Mouse (Mus musculus): ENCODE results near the gene Coq10b. TPM values are rescaled to one million over a fixed set of nuclear protein-coding genes. Genes with fewer than 3 reads are reported as not detected.
"Not testable (repeated sequence)": the region's sequence is repeated elsewhere in the genome, so short reads cannot be mapped to it uniquely, and the experiment has no call there.

The Coq10b gene
- total RNA-seq (2021), result 10 to 100 TPM; 32.2 to 34.1 TPM
- long read RNA-seq, experiment 1, transcript Coq10b-201 (5 exons, 1,733 nt), result major isoform, 28 of 33 reads
- long read RNA-seq, experiment 1, partial matches to known transcripts, result 1 of 33 reads
- long read RNA-seq, experiment 1, other reads (novel, unspliced or antisense), result 4 of 33 reads
- long read RNA-seq, experiment 2, transcript Coq10b-201 (5 exons, 1,733 nt), result major isoform, 24 of 26 reads
- long read RNA-seq, experiment 2, partial matches to known transcripts, result 0 of 26 reads
- long read RNA-seq, experiment 2, other reads (novel, unspliced or antisense), result 2 of 26 reads

- DNase-seq (ENCODE audit: low spot score in 2 of 2), result peak; percentile 100
Measured at GRCm38 (mm10) chr1:55052355-55052953, at the start of gene Coq10b. Gene Coq10b, plus strand, starts transcription at chr1:55052770.

- DNase-seq (ENCODE audit: low spot score in 2 of 2), result not testable (repeated sequence)
Measured at GRCm38 (mm10) chr1:55008313-55008712, 44.3 kb upstream of the Coq10b start.

GRCm38 (mm10) chr1:55012513-55012912 lies 40.1 kb upstream of the Coq10b start:
- DNase-seq (ENCODE audit: low spot score in 2 of 2), result no peak

DNA sequence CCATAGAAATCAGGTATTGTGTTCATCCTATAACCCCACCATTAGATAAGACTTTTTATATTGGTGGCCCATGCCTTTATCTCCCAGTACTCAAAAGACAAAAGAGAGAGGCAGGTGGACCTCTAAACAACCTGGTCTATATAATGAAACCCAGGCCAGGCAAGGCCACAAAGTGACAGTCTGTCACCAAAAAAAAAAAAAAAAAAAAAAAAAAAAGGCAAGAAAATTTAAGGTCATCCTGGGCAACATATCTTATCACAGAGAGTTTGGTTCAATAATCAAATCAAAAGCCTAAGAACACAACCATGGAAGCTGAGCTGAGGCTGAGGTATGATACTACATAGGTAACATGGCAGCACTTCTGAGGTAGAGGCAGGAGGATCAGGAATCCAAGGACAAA lies 30.7 kb upstream of the Coq10b start:
- no peak for DNase-seq (ENCODE audit: low spot score in 2 of 2)

DNA sequence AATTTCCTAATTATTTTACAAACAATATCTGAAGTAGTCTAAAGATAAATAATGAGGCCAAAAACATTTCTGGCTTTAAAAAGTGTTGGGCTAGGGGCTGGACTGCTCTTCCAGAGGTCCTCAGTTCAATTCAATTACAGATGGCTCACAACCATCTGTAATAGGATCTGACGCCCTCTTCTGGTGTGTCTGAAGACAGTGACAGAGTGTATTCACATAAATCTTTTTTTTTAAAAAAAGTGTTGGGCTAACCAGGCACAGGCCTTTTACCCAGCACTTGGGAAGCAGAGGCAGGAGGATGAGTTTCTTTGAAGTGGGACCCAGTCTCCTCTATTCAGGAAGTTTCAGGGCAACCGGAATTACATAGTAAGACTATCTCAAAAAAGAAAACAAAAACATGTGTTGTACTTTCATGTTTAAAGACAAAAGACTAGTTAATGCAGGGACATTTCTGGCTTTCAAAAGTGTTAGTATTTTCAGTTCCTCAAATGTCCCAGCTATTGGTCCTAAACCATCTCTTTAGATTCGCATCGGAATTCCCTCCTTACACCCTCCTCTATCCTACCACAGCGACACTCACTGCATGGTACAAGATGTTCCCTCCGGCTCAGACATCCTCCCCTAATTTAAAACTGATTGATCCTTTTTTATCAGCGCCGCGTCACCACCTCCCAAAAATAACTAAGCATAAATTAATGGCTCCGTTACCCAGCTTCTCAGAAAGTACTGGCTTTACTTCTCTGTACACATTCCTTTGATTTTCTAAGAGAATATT lies 26.7 kb upstream of the Coq10b start:
- no peak for DNase-seq (ENCODE audit: low spot score in 2 of 2)

DNA sequence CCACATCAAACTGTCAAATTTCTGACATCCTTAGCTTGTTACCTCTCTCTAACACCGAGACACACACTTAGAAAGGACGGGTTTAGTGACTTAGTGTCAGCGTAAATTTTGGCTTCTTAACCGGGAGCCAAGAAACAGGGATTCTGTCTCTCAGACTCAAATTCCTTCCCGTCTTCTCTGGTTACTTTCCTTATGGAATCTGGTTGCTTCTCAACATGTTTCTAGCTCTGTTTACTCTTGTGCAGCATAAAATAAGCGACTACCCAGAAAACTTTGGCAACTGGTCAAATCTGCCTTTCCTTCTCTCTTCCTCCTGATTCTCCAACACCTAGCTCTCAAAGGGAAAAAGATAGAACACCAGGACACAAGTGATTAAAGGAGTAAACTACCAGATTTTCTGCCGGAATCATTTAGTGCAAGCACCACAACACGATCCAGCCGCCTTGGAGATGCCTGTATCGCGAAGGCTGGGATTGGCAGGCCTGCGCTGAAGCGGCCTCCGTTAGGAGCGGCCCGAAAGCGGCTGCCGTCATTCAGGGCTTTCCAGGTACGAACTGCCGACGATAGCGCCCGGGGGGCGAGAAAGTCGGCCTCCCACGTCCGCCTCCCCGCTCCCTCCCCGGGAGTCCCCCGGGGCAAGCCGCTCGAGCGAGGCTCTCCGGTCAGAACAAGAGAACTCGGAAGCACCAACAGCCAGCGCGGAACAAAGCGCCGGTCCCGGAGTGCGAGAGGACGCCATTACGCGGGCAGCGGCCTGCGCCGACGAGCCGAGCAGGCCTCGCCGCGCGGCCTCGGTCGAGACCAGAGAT lies 25.9 kb upstream of the Coq10b start:
- no peak for DNase-seq (ENCODE audit: low spot score in 2 of 2)

GRCm38 (mm10) chr1:55027253-55027801 lies 25.2 kb upstream of the Coq10b start, which contains the start of gene Sf3b1:
Gene Sf3b1, minus strand, starts transcription at chr1:55027481.
- DNase-seq (ENCODE audit: low spot score in 2 of 2), result peak; percentile 91 to 96

GRCm38 (mm10) chr1:55027966-55028365 lies 24.6 kb upstream of the Coq10b start:
- DNase-seq (ENCODE audit: low spot score in 2 of 2), result no peak

GRCm38 (mm10) chr1:55028512-55029249 lies 23.9 kb upstream of the Coq10b start:
- no peak for DNase-seq (ENCODE audit: low spot score in 2 of 2)

DNA sequence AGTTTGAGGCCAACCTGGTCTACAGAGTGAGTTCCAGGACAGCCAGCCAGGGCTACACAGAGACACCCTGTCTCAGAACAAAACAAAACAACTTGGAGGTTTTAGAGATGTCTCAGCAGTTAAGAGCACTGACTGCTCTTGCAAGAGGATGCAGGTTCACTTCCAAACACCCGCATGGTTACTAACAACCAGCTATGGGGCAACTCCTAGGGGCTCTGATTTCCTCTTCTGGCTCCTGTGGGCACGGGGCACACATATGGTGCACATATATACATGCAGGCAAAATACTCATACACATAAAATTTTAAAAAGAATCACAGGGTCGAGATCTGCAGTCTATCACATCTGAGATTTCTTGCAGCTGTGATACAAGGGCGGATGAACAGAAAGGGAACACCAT lies 23.1 kb upstream of the Coq10b start:
- no peak for DNase-seq (ENCODE audit: low spot score in 2 of 2)

GRCm38 (mm10) chr1:55031026-55031779 lies 21.4 kb upstream of the Coq10b start:
- DNase-seq (ENCODE audit: low spot score in 2 of 2), result no peak

DNA sequence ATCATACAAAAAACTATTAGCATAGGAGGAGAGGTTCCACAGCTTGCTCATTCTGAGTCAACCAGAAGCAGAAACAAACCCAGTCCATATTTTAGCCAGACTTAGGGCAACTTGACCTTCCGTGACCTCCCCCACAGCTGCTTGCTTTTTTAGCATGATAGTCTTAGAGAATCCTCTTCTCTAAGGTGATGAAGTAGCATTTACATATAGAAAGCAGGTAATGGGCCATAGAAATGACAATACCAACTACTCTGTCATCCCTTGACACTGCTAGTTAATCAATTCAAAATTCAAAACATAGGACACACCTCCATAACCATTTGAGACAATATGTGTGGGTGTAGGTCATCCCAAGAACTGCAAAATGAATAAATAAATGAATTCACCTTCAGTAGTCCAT lies 12.6 kb upstream of the Coq10b start:
- DNase-seq (ENCODE audit: low spot score in 2 of 2), result no peak

DNA sequence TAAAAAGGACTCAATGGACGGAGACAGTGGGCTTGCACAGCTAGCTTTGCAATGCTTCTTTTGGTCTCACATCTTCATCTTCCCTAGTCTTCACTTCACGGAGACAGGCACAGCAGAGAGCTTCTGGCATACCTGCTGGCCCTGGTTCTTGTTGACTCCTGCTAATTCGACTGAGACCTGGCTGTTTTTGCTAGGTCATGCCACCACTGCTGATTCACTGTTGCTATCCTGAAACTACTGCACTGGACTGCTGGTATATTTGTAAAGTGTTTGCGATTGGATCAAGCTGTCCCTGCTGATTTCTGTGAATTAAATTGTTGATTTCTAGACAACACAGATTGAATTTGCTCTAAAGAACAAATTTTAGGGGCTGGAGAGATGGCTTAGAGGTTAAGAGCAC lies 10.9 kb upstream of the Coq10b start:
- no peak for DNase-seq (ENCODE audit: low spot score in 2 of 2)

DNA sequence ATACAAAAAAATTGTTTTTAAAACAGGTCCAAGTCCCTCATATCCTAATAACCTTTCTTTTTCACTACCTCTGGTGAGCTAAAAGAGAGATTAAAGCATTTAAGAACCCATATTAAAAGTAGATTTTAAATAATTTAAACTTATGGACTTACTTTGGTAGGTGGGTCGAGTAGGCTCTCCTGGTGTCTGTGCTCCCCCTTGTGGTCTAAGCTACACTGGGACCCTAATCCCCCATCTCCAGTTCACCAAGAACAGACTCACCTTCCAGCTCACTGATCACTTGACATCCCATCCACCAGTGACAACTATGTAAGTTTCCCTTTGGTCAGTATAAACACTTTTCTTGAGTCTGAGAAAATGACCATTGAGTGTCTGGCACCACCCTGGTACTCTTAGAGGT lies 10.3 kb upstream of the Coq10b start:
- no peak for DNase-seq (ENCODE audit: low spot score in 2 of 2)

GRCm38 (mm10) chr1:55043164-55043563 lies 9.4 kb upstream of the Coq10b start:
- DNase-seq (ENCODE audit: low spot score in 2 of 2), result no peak

DNA sequence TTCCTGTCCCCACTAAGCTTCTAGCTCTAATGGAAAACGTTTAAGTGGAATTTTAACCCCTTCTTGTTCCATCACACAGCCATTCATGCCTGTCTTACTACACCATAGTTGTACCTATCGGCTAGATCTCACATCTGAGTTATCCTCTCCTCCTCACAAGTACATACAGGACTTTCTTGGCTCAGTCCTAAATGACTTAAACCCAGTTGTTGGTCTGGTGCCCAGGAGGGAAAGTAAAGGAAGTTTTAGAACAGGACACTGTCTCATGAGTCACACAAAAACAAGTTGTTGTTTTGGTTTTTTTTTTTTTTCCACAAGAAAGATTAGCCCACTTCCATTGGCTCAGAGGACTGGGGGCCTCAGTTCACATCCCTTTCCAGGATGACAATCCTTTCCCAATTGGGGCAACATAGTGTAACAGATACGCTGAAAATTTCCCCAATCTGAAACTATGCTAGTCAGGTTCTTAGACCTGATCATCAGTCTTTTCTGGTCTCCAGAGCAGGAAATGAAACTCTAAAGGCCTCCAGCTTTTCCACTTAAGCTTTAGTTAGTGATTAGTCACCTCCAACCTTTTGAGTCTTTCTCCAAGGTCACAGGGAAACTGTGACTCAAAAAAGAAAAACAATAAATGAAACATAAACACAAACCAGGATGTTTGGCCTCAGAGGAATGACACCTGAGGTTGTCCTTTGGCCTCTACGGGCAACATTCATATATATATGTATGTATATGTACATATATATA lies 3.6 kb upstream of the Coq10b start:
- DNase-seq (ENCODE audit: low spot score in 2 of 2), result no peak

DNA sequence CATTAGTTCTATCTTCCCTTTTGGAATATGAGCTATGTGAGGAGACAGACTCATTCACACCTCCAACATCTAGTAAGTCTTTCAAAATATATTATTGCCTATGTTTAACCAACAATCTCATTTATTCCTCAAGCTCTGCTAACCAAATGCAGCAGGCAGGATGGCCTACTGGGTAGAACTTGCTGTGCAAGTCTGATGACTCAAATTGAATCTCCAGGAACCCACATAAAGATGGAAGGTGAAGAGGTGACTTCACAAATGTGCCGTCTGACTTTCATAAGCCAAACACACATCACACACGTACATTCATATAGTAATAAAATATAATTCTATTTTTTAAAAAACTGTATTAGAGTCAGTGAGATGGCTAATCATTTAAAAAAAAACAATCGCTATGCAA lies 899 bp upstream of the Coq10b start:
- no peak for DNase-seq (ENCODE audit: low spot score in 2 of 2)

GRCm38 (mm10) chr1:55053005-55053404 lies 435 bp downstream of the Coq10b start:
- DNase-seq (ENCODE audit: low spot score in 2 of 2), result peak; percentile 38 to 61

DNA sequence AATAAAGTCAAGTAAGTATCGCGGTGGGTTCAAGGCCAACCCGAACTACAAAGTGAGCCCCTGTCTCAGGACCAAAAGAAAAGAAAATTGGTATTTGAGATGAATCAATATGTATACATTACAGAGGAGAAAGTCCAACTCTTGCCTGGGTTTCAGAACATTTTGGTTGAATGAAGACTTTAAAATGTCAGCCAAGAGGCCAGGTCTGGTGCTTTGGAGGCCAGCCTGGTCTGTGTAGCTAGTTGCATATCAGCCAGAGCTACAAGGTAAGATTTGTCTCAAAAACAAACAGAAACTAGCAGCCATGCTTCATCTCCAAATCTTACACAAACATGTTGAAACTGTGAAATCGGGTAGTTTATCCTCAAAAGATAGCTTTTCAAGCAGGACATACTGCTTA lies 1.0 kb downstream of the Coq10b start:
- no peak for DNase-seq (ENCODE audit: low spot score in 2 of 2)
